Mouse (Mus musculus): ENCODE results near the gene Slc6a17. TPM values are rescaled to one million over a fixed set of nuclear protein-coding genes. Genes with fewer than 3 reads are reported as not detected.

The Slc6a17 gene
- total RNA-seq, 2 experiments from 2014 or later, result 286 to 289 TPM

GRCm38 (mm10) chr3:107520931-107521330 is 3.1 kb upstream of the Slc6a17 start:
- DNase-seq, result no peak

- peak in 1 of 2 experiments; percentile 50 for DNase-seq
Observed at GRCm38 (mm10) chr3:107516776-107517630, 815 bp downstream of the Slc6a17 start.

- no peak for DNase-seq
Observed at GRCm38 (mm10) chr3:107515989-107516388, 1.8 kb downstream of the Slc6a17 start.

GRCm38 (mm10) chr3:107511416-107511815 is 6.4 kb downstream of the Slc6a17 start:
- DNase-seq, result no peak

DNA sequence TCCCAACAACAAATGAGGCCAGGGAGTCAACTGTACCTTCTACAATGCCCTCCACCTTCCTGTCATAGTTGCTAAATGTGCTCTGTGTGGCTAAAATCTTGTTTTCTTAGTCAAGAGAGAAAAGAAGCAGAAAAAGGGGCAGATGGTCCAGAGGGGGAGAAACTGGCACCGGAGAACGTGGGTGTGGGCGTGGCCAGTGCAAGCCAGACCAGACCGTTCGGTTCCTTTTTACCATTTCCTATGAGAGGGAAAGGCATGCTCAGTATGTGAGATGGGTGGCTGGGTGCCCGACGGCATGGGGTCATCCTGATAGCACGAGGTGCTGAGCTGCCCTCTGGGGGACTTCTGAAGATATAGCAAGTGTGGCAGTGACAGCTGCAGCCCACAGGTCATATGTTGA is 9.1 kb downstream of the Slc6a17 start:
- peak in 1 of 2 experiments; percentile 35 for DNase-seq

DNA sequence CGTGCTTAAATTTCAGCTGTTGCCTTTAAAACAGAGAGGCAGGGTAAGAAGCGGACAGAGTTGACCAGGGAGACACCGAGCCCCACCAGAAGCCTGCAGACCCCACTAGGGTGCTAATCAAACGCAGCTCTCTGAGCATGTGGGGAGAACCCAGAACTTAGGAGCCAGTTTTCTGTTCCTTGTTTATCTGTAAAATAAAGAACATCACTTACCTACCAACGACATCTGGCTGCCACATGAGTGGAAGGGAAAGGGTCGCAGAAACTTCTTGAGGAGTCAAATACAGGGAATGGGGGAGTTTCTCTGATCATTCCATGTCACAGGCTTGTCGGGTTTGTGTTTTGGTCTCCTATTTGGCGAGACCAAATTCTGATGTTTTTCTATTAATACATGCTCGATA is 9.9 kb downstream of the Slc6a17 start:
- DNase-seq, result no peak

DNA sequence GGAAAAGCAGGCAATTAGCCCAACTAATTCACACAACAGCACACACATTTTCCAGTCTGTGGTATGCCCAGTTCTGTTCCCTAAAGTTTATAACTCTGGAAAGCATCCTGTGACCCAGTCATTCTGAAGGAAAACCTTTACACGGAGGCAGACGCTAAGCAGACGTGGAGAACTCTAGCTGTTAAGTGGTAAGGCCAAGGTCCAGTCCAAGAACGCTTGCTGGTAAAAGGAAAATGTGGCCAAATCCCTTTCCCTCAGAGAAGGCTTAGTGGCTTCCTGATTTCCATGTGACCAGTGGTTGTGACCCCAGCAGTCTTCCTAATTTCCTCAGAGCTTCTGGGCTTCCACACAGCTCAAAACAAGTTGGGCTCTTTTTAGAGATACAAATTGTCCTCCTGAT is 11.3 kb downstream of the Slc6a17 start:
- DNase-seq, result no peak

- DNase-seq, result no peak
Observed at GRCm38 (mm10) chr3:107505464-107506367, 12.1 kb downstream of the Slc6a17 start.

DNA sequence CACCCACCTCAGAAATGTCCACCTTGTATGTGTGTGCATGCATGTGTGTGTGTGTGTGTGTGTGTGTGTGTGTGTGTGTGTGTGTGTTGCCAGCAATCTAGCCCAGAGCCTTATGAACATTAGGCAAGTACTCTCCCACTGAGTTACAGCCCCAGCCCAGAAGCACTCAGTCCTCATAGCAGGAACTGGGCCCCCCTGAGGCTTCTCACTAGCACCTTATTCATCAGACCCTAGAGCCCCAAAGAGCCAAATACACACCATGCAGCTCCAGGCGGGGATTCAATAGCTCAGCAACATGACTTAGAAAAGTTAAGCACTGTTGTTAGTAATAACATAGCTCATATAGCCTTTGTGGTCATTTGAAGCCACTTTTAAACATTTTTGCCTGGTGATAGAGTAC is 13.3 kb downstream of the Slc6a17 start:
- DNase-seq, result no peak

- DNase-seq, result no peak
Observed at GRCm38 (mm10) chr3:107503716-107504115, 14.1 kb downstream of the Slc6a17 start.

DNA sequence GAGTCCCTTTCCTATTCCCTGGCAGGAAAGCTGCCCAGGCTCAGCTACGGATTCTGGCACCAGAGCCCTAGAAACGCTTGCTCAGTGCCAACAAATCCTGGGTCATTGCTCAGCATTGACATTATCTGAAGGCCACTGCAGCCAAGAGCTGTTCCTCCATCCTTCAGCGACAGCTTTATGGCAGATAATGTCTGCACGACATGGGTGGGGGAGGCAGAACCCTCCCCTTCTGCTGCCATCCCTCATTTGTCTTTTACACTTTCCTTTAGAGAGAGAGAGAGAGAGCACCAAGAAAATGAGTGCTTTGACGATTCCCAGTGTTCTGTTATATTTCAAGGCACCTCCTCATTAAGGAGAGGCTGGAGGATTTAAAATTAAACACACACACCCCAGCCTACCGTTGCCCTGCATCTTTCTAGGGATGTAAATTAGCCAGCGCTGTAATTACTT is 16.1 kb downstream of the Slc6a17 start:
- DNase-seq, result peak in 1 of 2 experiments; percentile 65

- no peak for DNase-seq
Observed at GRCm38 (mm10) chr3:107500301-107500700, 17.5 kb downstream of the Slc6a17 start.

- DNase-seq, result no peak
Observed at GRCm38 (mm10) chr3:107496086-107496850, 21.6 kb downstream of the Slc6a17 start.

DNA sequence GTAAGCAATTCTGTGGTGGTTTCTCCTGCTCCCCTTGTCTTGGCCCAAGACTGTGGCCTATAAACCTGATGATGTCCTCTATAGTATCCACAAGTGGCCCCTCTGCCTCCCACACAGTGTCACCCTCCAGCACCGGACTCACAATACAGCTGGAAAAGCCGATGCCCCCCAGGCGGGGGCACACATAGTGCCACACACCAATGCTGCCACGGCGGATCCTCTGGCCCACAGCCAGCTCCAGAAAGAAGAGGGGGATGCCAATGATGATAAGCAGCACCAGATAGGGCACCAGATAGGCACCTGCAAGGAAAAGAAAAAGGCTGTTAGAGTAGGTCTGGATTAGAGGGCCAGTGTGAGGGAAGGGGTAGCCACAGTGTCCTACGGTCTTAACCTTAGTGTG is 22.3 kb downstream of the Slc6a17 start:
- DNase-seq, result no peak

DNA sequence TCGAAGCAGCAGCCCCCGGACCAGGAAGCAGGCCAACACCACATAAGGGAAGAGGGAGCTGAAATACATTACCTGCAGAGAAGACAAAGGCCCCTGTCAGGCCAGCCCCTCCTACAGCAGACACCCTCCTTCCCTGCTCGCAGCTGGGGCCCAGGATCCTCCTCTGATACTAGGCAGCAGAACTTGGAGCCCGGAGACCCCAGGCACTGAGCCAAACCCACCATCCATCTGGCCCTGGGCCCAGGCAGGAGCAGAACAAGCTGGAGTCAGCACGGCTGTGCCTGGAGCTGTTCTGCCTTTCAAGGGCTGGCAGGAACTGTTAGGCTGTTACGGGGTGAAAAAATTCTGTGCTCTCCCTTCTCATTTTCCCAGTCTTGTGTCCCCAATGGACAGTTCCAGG is 26.4 kb downstream of the Slc6a17 start:
- DNase-seq, result peak; percentile 87 to 89

- DNase-seq, result no peak
Observed at GRCm38 (mm10) chr3:107488637-107489036, 29.2 kb downstream of the Slc6a17 start.

DNA sequence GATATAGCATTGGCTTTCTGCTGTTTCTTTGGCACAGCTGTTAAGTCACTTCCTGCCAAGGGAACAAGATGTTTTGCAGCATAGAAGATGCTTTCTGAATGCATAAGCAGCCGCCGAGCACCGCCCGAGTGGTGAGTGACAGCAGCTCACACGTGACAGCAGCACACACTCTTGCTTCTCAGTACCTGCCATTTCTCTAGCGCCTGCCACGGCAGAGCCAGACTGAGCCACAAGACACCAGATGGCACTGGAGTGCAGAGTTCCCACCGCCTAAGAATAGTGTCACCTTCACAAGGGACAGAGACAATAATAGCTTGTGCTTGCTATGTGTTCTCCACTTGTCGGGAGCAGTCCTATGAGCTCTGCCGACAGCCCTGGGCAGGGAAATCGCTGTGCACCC is 34.5 kb downstream of the Slc6a17 start:
- DNase-seq, result peak in 1 of 2 experiments; percentile 56

DNA sequence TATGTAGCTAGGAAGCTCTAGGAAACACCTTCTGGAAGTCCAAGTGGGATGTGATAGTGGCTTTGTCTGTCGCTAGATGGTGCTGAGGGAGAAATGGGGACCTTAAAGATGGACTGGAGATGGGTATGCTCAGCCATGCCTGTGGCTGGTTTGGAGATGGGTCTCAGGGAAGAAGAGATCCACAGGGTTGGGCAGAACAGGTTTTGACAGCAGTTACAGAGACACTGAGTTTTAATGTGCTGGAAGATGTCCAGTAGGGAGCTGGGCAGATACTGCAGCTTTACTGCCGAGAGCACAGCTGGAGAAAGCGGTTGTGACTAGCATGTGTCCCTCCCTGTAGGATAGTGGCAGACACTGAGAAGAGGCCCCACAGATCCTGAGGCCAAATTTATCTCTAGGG is 37.2 kb downstream of the Slc6a17 start:
- no peak for DNase-seq

DNA sequence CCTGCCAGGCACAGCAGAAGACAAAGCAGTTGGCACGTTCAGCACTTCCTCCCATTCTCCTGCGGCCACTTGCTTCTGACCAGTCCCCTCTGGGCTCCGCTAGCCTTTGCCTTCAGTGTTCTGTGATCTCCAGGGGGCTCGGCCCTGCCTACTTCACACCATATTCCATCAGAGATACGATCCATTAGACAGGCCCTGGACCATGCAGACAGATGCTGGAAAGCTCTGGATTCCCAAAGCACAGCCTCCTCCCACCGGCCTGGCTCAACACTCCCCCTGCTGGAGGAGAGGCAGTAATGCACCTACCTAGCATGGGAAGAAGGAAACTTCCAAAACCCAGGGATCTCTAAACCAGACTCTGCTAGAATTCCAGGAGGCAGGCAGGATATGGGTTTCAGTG is 45.6 kb downstream of the Slc6a17 start:
- peak in 1 of 2 experiments; percentile 53 for DNase-seq

DNA sequence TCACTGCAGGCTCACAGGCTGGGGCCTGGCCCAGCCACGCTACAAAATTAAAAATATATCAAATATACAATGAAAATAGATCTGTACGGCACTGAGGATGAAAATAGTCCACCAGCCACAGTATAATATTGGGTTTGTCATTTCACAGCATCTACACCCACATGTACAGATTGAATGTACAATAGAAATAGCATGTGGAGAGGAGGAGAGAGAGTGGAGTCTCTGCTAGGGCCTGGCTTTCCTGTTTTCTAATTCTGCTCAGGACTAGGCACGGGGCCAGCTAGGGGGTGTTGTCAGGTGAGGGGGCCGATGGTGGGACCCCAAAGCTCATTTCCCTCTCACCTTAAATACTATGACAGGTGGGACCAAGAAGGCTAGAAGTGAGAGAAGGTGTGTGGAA is 48.8 kb downstream of the Slc6a17 start:
- no peak for DNase-seq

GRCm38 (mm10) chr3:107468106-107468505 is 49.7 kb downstream of the Slc6a17 start:
- DNase-seq, result no peak

- peak; percentile 75 to 76 for DNase-seq
Observed at GRCm38 (mm10) chr3:107466577-107466976, 51.2 kb downstream of the Slc6a17 start.
